Mouse (Mus musculus) cortical plate, adult 2 months (tissue): Measurements from ENCODE around the gene Zdhhc19.

ENCODE experiments used
- CTCF ChIP-seq: fragments of 200-500 bp; IDR thresholded peaks from 2 replicates; pipeline ENCODE4 v1.5.1; 2011; ENCODE audit warnings: mild to moderate bottlenecking, control low read depth, low read length; ENCODE audit not compliant: insufficient read depth; ENCODE audit errors: extremely low read depth
- POLR2A ChIP-seq: fragments of 200-500 bp; IDR thresholded peaks from 2 replicates; pipeline ENCODE4 v1.6.1; 2011; ENCODE audit warnings: mild to moderate bottlenecking, low read length, control low read depth; ENCODE audit not compliant: insufficient read depth; ENCODE audit errors: extremely low read depth

- TF ChIP-seq POLR2A = no peak
- no peak for TF ChIP-seq CTCF
Observed at GRCm38 (mm10) chr16:32607562-32608343, 111.7 kb downstream of the Zdhhc19 start.
